8 mouse cellular contexts compared by ENCODE assay signal in genomic region chr1:162313451-162314276, GRCm38 (mm10).
DNase-seq lines count a peak whose midpoint lies in the region; ATAC-seq and TF ChIP-seq lines count a peak whose summit lies in the region.

No protein-coding gene starts in this region.

- no peaks in the 10 kb centered on the region for H3K9me3 ChIP-seq in hindbrain, embryonic 15.5 days
- H3K9me3 ChIP-seq in limb, embryonic 11.5 days (ENCODE audit: control insufficient read depth, low read length): no peaks in the 10 kb centered on the region
- H3K9me3 ChIP-seq in midbrain, postnatal 0 days (ENCODE audit: low read length): no peaks in the 10 kb centered on the region

- H3K4me1 ChIP-seq in hindbrain, embryonic 15.5 days (replicated peaks): no peaks in the 10 kb centered on the region; the same call in 1 of the 2 replicates
- peaks cover 7% of the 10 kb centered on the region; the same call in 1 of the 2 replicates for H3K4me1 ChIP-seq in limb, embryonic 11.5 days (ENCODE audit: control insufficient read depth, insufficient read depth, low read length)
- H3K4me1 ChIP-seq in midbrain, postnatal 0 days (ENCODE audit: insufficient read depth, low read length): no peaks in the 10 kb centered on the region

- H3K27me3 ChIP-seq in hindbrain, embryonic 15.5 days: no peaks in the 10 kb centered on the region
- no peaks in the 10 kb centered on the region for H3K27me3 ChIP-seq in limb, embryonic 11.5 days (ENCODE audit: control insufficient read depth, insufficient read depth, low read length)
- no peaks in the 10 kb centered on the region for H3K27me3 ChIP-seq in midbrain, postnatal 0 days (ENCODE audit: insufficient read depth, low read length)

- peak; percentile 46 to 63 for DNase-seq in cerebellum, postnatal 10 days
- DNase-seq in cerebellum, adult 9-11 months: no peak
- peak; percentile 17 for DNase-seq in MEL-GATA-1-ER (ENCODE audit: extremely low read depth, low read depth)
- DNase-seq in fibroblast of lung, adult 2 months (ENCODE audit: low read depth): peak; percentile 67
- peak; percentile 71 for DNase-seq in limb, embryonic 11.5 days (ENCODE audit: low spot score)
- DNase-seq in midbrain, postnatal 0 days (ENCODE audit: low spot score): peak; percentile 82
- DNase-seq in spleen, postnatal 14 days (ENCODE audit: low spot score in 2 of 2): no peak

- H3K9ac ChIP-seq in hindbrain, embryonic 15.5 days: no peak overlapping the region
- H3K9ac ChIP-seq in limb, embryonic 11.5 days (ENCODE audit: low read length): peak overlapping the region; percentile 60
- no peak overlapping the region for H3K9ac ChIP-seq in midbrain, postnatal 0 days (replicated peaks; ENCODE audit: low read length, poor library complexity, severe bottlenecking)

- H3K4me2 ChIP-seq in hindbrain, embryonic 15.5 days: peak overlapping the region; percentile 13
- H3K4me2 ChIP-seq in limb, embryonic 11.5 days (ENCODE audit: low read depth, severe bottlenecking): no peak overlapping the region
- no peak overlapping the region for H3K4me2 ChIP-seq in midbrain, postnatal 0 days (ENCODE audit: low read depth, low read length, poor library complexity, severe bottlenecking)

- 28% methylated on average over 11 of the region's 11 CpGs for WGBS in hindbrain, embryonic 15.5 days
- 43% methylated on average over 11 of the region's 11 CpGs for WGBS in limb, embryonic 11.5 days
- WGBS in midbrain, postnatal 0 days: 30% methylated on average over 11 of the region's 11 CpGs

- H3K4me3 ChIP-seq in hindbrain, embryonic 15.5 days: no peak overlapping the region
- no peak overlapping the region for H3K4me3 ChIP-seq in limb, embryonic 11.5 days (ENCODE audit: low read depth, low read length)
- H3K4me3 ChIP-seq in midbrain, postnatal 0 days (ENCODE audit: low read depth, low read length): no peak overlapping the region

- TF ChIP-seq CTCF in midbrain, postnatal 0 days (IDR thresholded peaks at IDR 0.05): peak; percentile 93

- H3K36me3 ChIP-seq in hindbrain, embryonic 15.5 days: peaks cover 13% of the 10 kb centered on the region
- H3K36me3 ChIP-seq in limb, embryonic 11.5 days (ENCODE audit: control insufficient read depth, insufficient read depth, low read length): no peaks in the 10 kb centered on the region
- peaks cover 5% of the 10 kb centered on the region for H3K36me3 ChIP-seq in midbrain, postnatal 0 days (ENCODE audit: insufficient read depth, low read length)

- peak; percentile 94 for ATAC-seq in hindbrain, embryonic 15.5 days (ENCODE audit: low FRiP score, low read depth)
- peak; percentile 84 for ATAC-seq in limb, embryonic 11.5 days (ENCODE audit: insufficient number of reproducible peaks, low FRiP score, low TSS enrichment, low read depth)
- ATAC-seq in midbrain, postnatal 0 days (ENCODE audit: low FRiP score): peak; percentile 83

- H3K27ac ChIP-seq in hindbrain, embryonic 15.5 days (replicated peaks): no peak overlapping the region
- H3K27ac ChIP-seq in limb, embryonic 11.5 days (replicated peaks; ENCODE audit: low read depth, low read length): peak overlapping the region; percentile 72
- H3K27ac ChIP-seq in midbrain, postnatal 0 days (ENCODE audit: low read depth, low read length): no peak overlapping the region

Comparison
In these comparisons a context has a peak if more than half of its experiments do, and no peak if none do; other contexts are left out.
1. DNase-seq: peak in cerebellum, postnatal 10 days (2 of 2), MEL-GATA-1-ER (single experiment), fibroblast of lung, adult 2 months (single experiment), limb, embryonic 11.5 days (single experiment) and midbrain, postnatal 0 days (single experiment); none in cerebellum, adult 9-11 months (single experiment) and spleen, postnatal 14 days (0 of 2).
2. Peak in every context shown above with its lines, with median percentiles within 50 percentile points of each other: ATAC-seq.